Mouse (Mus musculus) intestine, embryonic 16.5 days (tissue): ENCODE measurements around the gene Tfr2. TPM values are rescaled to one million over a fixed set of nuclear protein-coding genes. Genes with fewer than 3 reads are reported as not detected.
"Not testable (repeated sequence)": the region's sequence is repeated elsewhere in the genome, so short reads cannot be mapped to it uniquely, and the experiment has no call there.

Experiments used
- ATAC-seq: fragments of 200-750 bp; cut with Nextera tagmentation; 2 replicates; pipeline ENCODE4 v1.8.0; 2017; ENCODE audit warnings: moderate TSS enrichment, moderate library complexity
- H3K27ac ChIP-seq: fragments of 300-500 bp; sonication (generic); 2 replicates; pipeline ENCODE4 v1.5.1; 2014; ENCODE audit warnings: mild to moderate bottlenecking, low read length
- H3K27me3 ChIP-seq: fragments of 300-500 bp; sonication (generic); replicated peaks from 2 replicates; pipeline ENCODE4 v1.6.1; 2014; ENCODE audit warnings: low read length, control low read depth, mixed read lengths; ENCODE audit not compliant: control insufficient read depth, insufficient read depth
- H3K36me3 ChIP-seq: fragments of 300-500 bp; sonication (generic); 2 replicates; pipeline ENCODE4 v1.6.1; 2014; ENCODE audit warnings: low read length, control low read depth; ENCODE audit not compliant: control insufficient read depth, insufficient read depth
- H3K4me1 ChIP-seq: fragments of 300-500 bp; sonication (generic); 2 replicates; pipeline ENCODE4 v1.6.1; 2014; ENCODE audit warnings: low read length, control low read depth, mixed read lengths; ENCODE audit not compliant: control insufficient read depth, insufficient read depth
- H3K4me2 ChIP-seq: fragments of 300-500 bp; sonication (generic); 2 replicates; pipeline ENCODE4 v1.6.1; 2014; ENCODE audit warnings: low read depth, low read length, control low read depth
- H3K4me3 ChIP-seq: fragments of 300-500 bp; sonication (generic); 2 replicates; pipeline ENCODE4 v1.5.1; 2014; ENCODE audit warnings: mild to moderate bottlenecking, low read length
- H3K9ac ChIP-seq: fragments of 300-500 bp; sonication (generic); 2 replicates; pipeline ENCODE4 v1.6.1; 2014; ENCODE audit warnings: low read depth, low read length
- H3K9me3 ChIP-seq: fragments of 300-500 bp; sonication (generic); 2 replicates; pipeline ENCODE4 v1.6.1; 2016; ENCODE audit warnings: low read length, control low read depth; ENCODE audit not compliant: control insufficient read depth
- WGBS: fragments of 180-500 bp; shearing (Covaris S2); extraction: QIAGEN DNeasy Blood & Tissue Kit; methylation state at CpG from one replicate; pipeline ENCODE4 v1.1.7; 2014; 5-methylcytosine and 5-hydroxymethylcytosine counted together
- polyA plus RNA-seq: library from polyadenylated mRNA; unstranded; fragments of >200 nt; fragmentation: Nextera tagmentation; extraction: Ambion mirVana; gene quantifications from 2 replicates; pipeline ENCODE4 v1.2.1, GENCODE M21; 2015

Gene Tfr2
- polyA plus RNA-seq, 1 experiment from 2014 or later: 1.3 TPM

DNA sequence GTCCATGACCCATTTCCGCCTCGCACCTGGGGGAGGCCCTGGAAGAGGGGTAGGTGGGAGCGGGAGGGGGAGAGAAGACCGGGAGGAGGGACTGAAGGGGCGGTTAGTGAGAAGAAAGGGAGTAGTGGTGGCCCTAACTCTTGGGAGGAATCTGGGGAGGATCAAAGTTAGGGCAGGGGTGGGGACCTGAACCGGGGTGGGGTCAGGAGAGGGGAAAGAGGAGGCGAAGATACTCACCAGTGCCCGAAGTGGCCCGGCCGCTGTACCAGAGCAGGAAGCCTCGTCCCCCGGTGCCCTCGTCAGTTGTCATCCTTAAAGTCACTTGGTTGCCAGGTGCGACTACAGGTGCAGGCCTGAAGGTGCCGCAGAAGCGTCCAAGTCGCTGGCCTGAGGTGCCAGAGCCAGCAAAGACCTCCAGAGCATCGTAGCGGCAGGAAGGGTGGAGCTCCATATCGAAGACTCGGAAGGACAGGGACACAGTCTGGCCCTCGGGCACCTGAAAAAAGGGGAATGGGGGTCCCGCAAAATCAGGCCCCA, 39.1 kb downstream of the Tfr2 start:
- Histone ChIP-seq H3K27ac (no peak overlapping the region), H3K27me3 (no peaks in the 10 kb centered on the region), H3K4me3 (peak overlapping the region; percentile 12), H3K9me3 (no peaks in the 10 kb centered on the region), H3K9ac (peak overlapping the region; percentile 39; the same call in 1 of the 2 replicates), H3K4me1 (peaks cover 41% of the 10 kb centered on the region), H3K4me2 (peak overlapping the region; percentile 43), H3K36me3 (no peaks in the 10 kb centered on the region)
- 26% methylated on average over 22 of the region's 23 CpGs for WGBS
- no peak for ATAC-seq

DNA sequence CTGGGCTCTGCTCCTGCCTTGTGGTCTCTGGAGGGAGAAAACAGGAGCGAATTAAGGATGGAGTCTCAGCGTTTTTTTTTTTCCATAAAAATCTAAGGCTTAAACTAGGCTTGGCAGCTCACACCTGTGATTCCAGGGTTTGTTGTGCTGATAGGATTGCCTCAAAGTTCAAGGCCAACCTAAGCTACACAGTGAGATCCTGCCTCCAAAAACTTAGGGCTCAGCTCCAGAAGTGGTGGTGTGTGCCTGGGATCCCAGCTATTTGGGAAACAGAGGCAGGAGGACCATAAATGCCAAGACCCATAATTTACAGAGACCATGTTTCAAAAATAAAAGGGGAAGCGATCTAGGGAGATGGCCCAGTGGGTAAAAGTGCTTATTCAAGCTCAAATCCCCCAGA, 39.7 kb downstream of the Tfr2 start:
- no peak overlapping the region for H3K4me2 ChIP-seq
- peaks cover 43% of the 10 kb centered on the region for H3K4me1 ChIP-seq
- 0 out of 2 replicates have a peak overlapping the region, but pooled peaks have one; percentile 39 for H3K9ac ChIP-seq
- H3K27ac ChIP-seq: no peak overlapping the region
- no peaks in the 10 kb centered on the region for H3K9me3 ChIP-seq
- no peak for ATAC-seq
- H3K36me3 ChIP-seq: no peaks in the 10 kb centered on the region
- no peaks in the 10 kb centered on the region for H3K27me3 ChIP-seq
- 63% methylated on average over 3 of the region's 3 CpGs for WGBS
- H3K4me3 ChIP-seq: no peak overlapping the region

DNA sequence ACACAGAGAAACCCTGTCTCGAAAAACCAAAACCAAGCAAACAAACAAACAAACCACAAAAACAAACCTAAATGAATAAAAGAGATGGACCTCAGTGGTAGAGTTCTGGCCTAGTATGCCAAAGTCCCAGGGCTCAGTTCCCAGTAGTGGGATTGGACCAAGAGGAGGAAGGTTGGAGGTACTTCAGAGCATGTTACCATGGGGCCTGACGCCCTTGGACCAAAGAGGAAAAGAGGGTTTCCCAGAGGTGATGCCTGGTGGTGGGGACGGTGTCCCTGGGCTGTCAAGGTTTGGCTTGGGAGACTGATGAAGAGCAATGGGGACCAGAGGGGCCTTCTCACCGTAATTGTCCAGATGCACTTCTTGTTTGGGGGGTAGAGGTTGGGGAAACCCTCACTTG, 40.4 kb downstream of the Tfr2 start:
- Histone ChIP-seq H3K27me3 (no peaks in the 10 kb centered on the region), H3K27ac (peak overlapping the region; percentile 91), H3K36me3 (no peaks in the 10 kb centered on the region), H3K4me1 (peaks cover 43% of the 10 kb centered on the region), H3K9ac (peak overlapping the region; percentile 65), H3K9me3 (no peaks in the 10 kb centered on the region), H3K4me3 (peak overlapping the region; percentile 32), H3K4me2 (peak overlapping the region; percentile 42)
- WGBS: 70% methylated on average over 4 of the region's 4 CpGs
- ATAC-seq: no peak

DNA sequence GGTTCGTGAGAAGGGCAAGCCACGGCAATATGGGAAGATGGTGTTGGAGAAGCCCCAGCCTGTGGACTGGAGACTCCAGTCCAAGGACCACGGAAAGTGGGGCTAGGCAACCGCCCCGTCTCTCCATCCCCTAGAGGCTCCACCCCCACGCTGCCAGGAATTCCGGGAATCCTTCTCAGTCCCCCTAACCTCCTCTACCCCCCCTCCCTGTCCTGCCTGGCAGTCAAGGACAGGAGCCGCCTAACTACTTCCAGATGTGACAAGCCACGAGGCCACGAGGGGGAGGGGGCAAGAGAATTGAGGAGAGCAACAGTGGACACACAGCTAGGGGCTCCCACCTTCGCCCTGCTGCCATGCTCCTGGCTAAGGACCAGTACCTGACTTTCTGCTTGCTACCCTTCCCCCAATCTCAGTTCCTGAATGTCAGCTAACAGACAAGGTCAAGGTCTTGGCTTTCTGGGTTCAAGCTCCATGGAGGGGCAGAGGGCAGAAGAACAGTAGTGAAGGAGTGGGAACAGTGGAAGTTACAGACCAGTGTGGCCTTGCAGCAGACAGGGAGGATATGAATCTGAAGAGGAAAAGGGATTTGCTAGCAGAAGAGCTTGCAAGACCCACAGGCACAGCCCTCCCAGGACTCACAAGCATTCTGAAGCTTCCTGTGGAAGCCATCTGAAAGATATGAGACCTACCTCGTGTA, 41.1 kb downstream of the Tfr2 start:
- ATAC-seq: peak; percentile 24

DNA sequence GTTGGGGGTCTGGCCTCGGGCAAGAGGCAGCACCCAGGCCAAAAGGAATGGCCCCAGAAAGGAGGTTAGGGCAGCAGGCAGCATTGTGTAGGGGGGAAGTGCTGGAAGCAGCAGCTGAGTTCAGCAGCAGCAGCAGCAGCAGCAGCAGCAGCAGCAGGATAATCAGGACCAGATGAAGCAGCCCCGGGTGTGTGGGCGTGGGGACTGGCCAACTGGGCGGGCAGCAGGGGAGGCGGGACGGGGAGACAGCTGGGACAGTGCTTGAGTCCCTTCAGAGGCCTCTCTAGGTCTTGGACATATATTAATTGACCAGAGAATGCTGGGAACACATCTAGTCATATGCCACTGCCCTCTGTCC, 41.6 kb downstream of the Tfr2 start:
- no peaks in the 10 kb centered on the region for H3K36me3 ChIP-seq
- peak; percentile 43 for ATAC-seq
- peaks cover 43% of the 10 kb centered on the region for H3K4me1 ChIP-seq
- no peaks in the 10 kb centered on the region for H3K27me3 ChIP-seq
- 9% methylated on average over 6 of the region's 6 CpGs for WGBS
- H3K4me2 ChIP-seq: peak overlapping the region; percentile 42
- H3K9me3 ChIP-seq: no peaks in the 10 kb centered on the region
- peak overlapping the region; percentile 65 for H3K9ac ChIP-seq
- H3K27ac ChIP-seq: peak overlapping the region; percentile 91
- peak overlapping the region; percentile 32 for H3K4me3 ChIP-seq

More for the DNA sequence above, 41.1 kb downstream of the Tfr2 start:
- Histone ChIP-seq H3K4me1 (peaks cover 43% of the 10 kb centered on the region), H3K9ac (peak overlapping the region; percentile 65), H3K4me3 (peak overlapping the region; percentile 32), H3K4me2 (peak overlapping the region; percentile 42), H3K36me3 (no peaks in the 10 kb centered on the region), H3K27ac (peak overlapping the region; percentile 91), H3K9me3 (no peaks in the 10 kb centered on the region), H3K27me3 (no peaks in the 10 kb centered on the region)
- WGBS: 14% methylated on average over 12 of the region's 12 CpGs

DNA sequence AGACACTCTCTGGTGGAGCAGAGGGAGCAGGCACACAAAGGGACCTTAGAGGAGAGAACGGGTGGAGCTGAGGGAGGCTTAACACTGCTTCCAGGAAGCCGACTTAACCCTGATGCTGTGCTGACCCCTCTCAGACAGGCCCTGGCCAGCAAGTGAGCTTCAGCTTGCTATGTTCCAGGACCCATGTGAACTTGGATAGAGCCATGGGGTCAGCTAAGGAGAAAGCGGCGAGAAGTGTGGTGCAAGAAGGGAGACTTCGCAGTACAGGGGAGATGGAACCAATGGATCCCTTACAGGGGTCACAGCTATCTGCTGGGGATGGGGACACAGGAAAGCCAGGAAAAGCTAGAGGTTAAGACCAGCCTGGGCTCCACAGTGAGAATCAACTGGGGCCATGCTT, 43.4 kb downstream of the Tfr2 start:
- 75% methylated on average over 5 of the region's 5 CpGs for WGBS
- Histone ChIP-seq H3K27ac (peak overlapping the region; percentile 82), H3K4me2 (peak overlapping the region; percentile 11; the same call in 1 of the 2 replicates), H3K9ac (peak overlapping the region; percentile 27), H3K36me3 (no peaks in the 10 kb centered on the region), H3K4me3 (no peak overlapping the region), H3K27me3 (no peaks in the 10 kb centered on the region), H3K9me3 (no peaks in the 10 kb centered on the region), H3K4me1 (peaks cover 43% of the 10 kb centered on the region)
- peak; percentile 5; the same call in 1 of the 2 replicates for ATAC-seq

DNA sequence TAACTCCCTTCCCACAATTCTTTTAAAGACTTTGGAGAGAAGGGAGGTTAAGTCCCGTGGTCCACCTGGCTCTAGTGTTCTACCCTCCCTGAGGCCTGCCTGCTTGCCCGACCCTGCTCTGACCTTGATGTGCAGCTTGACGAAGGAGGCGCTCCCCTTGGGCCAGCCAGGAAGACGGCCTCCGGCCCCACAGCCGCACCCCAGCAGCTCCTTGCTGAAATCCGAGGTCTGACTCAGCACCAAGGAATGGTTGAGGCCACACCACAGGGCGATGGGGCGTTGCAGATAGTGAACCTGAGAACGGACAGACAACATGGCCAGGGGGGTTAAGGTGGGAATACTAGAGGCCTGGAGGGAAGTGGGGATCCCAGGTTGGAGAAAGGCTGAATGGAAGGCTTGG, 43.9 kb downstream of the Tfr2 start, which contains the start of gene Pcolce:
Gene Pcolce, minus strand, starts transcription at position 235 of the 400 bp plus-strand sequence.
- Histone ChIP-seq H3K4me1 (peaks cover 40% of the 10 kb centered on the region), H3K27ac (peak within 1 kb of the TSS; percentile 82), H3K27me3 (no peaks in the 10 kb centered on the region), H3K36me3 (no peaks in the 10 kb centered on the region), H3K9ac (peak within 1 kb of the TSS; percentile 27), H3K9me3 (no peaks in the 10 kb centered on the region), H3K4me3 (no peak within 1 kb of the TSS), H3K4me2 (peak within 1 kb of the TSS; percentile 11; the same call in 1 of the 2 replicates)
- peak; percentile 83 for ATAC-seq
- 35% methylated on average over 11 of the region's 11 CpGs for WGBS

DNA sequence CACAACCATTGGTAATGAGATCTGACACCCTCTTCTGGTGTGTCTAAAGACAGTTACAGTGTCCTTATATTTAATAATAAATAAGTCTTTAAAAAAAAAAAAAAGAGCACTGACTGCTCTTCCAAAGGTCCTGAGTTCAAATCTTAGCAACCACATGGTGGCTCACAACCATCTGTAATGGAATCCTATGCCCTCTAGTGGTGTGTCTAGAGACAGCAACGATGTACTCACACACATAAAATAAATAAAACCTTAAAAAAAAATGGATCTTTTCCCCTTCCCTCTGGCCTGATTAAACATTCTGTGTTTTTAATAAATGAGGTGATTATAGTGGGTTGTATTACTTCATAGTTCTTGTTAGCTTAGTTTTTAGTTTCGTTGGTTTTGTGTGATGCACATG, 45.3 kb downstream of the Tfr2 start:
- not testable (repeated sequence) for H3K4me3 ChIP-seq, H3K4me2 ChIP-seq, H3K27ac ChIP-seq, H3K9ac ChIP-seq, H3K9me3 ChIP-seq, H3K36me3 ChIP-seq, H3K27me3 ChIP-seq, ATAC-seq
- 85% methylated on average over 2 of the region's 2 CpGs for WGBS
- H3K4me1 ChIP-seq: peaks cover 28% of the 10 kb centered on the region

DNA sequence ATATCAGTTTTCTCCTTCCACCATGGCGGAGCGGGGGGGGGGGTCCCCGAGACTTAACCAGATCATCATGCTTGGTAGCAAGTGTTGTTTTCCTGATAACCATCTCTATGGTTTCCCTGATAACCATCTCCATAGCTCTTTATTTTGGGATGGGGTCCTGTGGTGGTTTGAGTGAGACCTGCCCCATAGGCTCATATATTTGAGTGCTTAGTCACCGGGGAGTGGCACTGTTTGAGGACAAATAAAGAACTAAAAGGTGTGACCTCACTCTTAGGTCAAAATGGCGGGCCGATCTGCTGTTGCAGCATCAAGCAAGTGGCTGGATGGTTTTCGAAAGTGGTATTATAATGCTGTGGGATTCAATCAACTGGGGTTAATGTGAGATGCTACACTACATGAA, 45.7 kb downstream of the Tfr2 start:
- Histone ChIP-seq H3K36me3 (no peaks in the 10 kb centered on the region), H3K4me1 (peaks cover 24% of the 10 kb centered on the region), H3K4me2 (no peak overlapping the region), H3K9me3 (no peaks in the 10 kb centered on the region), H3K27me3 (no peaks in the 10 kb centered on the region), H3K4me3 (no peak overlapping the region), H3K9ac (no peak overlapping the region), H3K27ac (no peak overlapping the region)
- no peak for ATAC-seq
- 80% methylated on average over 7 of the region's 7 CpGs for WGBS
